Mouse (Mus musculus): ENCODE results near the gene Selenom.
A peak's percentile ranks its signal among the peaks of the same experiment; 100 is the strongest.

Gene Selenom

GRCm38 (mm10) chr11:3554976-3555375 lies 40.5 kb downstream of the Selenom start:
- no peak for DNase-seq

- DNase-seq = no peak
Measured at GRCm38 (mm10) chr11:3557852-3558251, 43.4 kb downstream of the Selenom start.

- DNase-seq = no peak
Measured at GRCm38 (mm10) chr11:3560202-3560601, 45.7 kb downstream of the Selenom start.

- DNase-seq = no peak
Measured at GRCm38 (mm10) chr11:3563853-3564252, 49.4 kb downstream of the Selenom start.

GRCm38 (mm10) chr11:3564451-3564850 lies 50.0 kb downstream of the Selenom start:
- DNase-seq = no peak

- DNase-seq = peak in 1 of 2 experiments; percentile 10
Measured at GRCm38 (mm10) chr11:3566018-3566417, 51.5 kb downstream of the Selenom start.
